Mouse (Mus musculus) heart, postnatal 25 days (tissue): ENCODE results near the gene Brd2. TPM values are rescaled to one million over a fixed set of nuclear protein-coding genes. Genes with fewer than 3 reads are reported as not detected.

Source experiments
- DNase-seq: peaks from one replicate; pipeline ENCODE4 v3.0.0; 2022; ENCODE audit warnings: low spot score
- intact Hi-C: fragments of 180-260 bp; cut with DNase I; formaldehyde crosslinking; loops from one replicate; pipeline ENCODE4 v1.15.1; 2025
- total RNA-seq, 2 experiments: library from RNA; stranded (reverse); gene quantifications; 2 replicates each; pipeline ENCODE4 v1.2.3; 2021

Brd2 gene
- total RNA-seq, 2 experiments from 2014 or later = 72.9 to 75.8 TPM

DNA sequence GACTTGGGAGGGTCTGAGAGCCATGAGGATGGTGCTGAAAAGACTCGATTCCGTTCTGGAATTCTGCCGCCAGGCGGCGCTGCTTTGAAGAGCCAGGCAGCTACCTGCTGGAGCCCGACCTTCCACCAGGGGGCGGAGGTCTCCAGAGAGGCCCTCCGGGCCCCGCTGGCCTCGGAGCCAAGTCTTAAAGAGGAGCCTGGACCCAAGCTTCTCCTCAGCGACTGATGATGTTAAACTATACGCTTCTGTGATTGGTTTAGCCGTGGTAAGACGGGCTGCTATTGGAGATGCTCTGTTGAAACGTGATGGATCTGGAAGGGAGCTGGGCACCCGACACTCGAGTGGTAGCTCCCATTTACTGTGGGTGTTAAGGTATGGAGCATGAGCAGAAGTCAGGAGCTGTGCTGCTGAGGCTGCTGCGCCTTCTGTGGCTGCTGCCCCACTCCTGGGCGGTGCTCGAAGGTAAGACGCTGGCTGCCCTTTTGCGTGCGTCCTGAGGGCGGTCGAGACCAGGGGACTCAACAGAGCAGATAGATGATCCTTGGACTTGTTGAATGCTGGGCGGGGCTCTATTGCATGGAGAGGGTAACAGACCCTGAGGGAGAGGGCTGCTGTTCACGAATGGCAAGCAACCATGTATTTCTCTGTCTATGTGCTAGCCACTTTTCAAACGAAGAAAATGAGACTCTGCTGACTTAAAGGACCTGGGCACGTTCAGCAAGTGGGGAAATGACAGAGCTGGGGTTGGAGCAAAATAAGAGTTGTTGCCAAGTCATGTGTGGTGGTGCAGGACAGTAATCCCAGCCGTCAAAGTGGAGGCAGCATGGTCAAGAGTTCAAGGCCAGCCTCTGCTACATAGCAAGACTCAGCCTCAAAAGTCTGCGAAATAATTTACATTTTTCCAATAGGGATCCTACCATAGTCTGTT lies 13.1 kb upstream of the Brd2 start:
- intact Hi-C loops = loop anchor here (1.0 to 5.0 kb wide), 3 partner anchors 30 to 35 kb away; no protein-coding TSS in a partner anchor
- DNase-seq = peak; percentile 94

DNA sequence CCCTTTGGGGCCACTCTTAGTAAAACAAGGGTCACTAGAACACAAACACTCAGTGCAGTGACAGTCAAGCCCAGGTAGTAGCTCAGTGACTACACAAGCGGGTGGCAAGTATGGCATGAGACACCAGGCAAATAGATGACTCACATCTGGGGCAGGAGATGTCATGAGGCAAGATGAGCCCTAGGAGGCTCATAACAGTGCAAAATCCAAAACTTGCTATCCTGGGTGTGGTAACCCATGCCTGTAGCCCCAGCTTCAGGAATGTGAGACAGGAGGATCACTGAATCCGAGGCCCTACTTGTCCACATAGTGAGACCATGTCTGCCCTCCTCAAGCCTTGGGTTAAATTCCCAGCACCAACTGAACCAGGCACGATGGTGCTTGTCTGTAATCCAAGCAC lies 12.0 kb upstream of the Brd2 start:
- DNase-seq = no peak
- intact Hi-C loops = no loop called here

DNA sequence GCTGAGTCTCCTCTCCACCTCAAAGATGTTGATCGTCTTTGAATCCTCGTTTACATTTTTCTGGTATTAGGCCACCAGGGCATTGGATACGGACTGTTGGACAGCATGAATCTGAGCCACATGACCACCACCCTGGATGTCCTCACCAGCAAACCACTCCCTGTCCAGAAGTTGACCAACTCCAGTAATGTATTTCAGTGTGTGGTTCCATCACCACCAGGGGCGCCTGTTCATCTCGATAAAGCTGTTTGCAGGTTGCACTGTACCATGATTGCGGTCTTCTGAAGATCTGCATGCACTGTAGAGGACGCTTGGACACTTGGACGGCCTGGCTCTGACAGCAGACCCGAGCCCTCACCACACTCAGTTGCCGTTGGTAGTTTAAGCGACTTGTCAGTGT lies 10.9 kb upstream of the Brd2 start:
- no peak for DNase-seq
- intact Hi-C loops = no loop called here

DNA sequence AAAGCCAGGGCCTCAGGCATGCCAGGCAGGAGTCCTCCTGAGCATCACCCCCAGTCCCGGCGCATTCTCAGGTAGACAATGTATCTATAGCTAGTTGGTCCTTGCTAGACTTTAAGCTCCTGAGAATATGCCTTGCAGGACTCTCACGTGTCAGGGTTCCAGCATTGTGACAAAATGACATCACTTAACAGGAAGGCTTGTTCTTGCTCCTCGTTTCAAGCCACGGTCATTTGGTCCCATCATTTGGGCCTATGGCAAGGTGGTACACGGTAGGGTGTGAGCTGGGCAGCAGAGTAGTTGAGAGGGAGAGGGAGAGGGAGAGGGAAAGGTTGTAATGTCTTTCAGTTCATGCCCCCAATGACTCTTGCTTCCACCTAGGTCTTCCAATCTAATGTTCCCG lies 9.5 kb upstream of the Brd2 start:
- intact Hi-C loops = no loop called here
- DNase-seq = no peak

DNA sequence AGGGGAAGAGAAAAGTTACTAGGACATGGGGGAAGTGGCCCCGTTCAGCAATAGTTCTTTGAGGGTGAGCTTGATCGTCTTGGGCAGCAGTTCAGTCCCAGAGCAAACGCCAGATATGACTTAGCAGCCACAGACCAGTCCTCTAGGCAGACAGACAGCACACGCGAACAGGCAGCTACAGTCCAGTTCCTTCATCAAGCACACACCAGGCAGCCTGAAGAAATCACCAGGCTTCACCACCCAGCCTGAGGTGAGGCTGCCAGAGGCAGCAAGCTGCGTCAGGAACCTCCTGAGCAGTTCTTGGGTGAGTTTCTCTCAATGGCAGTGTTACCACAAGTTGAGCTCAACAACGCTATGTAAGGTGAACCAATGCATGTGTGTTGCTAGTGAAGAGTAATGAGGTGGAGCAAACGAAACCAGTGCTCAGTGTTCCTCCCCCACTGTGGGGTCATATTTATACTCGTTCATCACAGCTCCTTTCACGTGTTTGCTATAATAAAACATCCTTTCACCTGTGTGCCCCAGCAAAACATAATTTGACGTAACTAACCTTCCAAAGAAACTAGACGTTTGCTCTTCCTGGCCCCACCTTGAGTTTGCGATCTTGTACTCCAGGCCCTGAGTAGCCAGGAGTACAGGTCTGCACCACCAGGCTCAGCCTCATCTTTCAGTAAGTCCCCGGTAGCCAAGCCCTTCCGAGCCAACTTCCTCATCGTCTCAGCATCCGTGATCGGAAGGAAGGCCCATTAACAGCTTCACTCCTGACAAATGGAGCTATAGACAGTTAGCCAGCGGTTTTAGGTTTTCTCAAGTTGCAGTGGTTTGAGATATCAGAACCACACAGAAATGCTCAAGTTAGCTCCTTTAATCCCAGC lies 7.9 kb upstream of the Brd2 start:
- no peak for DNase-seq
- intact Hi-C loops = no loop called here

DNA sequence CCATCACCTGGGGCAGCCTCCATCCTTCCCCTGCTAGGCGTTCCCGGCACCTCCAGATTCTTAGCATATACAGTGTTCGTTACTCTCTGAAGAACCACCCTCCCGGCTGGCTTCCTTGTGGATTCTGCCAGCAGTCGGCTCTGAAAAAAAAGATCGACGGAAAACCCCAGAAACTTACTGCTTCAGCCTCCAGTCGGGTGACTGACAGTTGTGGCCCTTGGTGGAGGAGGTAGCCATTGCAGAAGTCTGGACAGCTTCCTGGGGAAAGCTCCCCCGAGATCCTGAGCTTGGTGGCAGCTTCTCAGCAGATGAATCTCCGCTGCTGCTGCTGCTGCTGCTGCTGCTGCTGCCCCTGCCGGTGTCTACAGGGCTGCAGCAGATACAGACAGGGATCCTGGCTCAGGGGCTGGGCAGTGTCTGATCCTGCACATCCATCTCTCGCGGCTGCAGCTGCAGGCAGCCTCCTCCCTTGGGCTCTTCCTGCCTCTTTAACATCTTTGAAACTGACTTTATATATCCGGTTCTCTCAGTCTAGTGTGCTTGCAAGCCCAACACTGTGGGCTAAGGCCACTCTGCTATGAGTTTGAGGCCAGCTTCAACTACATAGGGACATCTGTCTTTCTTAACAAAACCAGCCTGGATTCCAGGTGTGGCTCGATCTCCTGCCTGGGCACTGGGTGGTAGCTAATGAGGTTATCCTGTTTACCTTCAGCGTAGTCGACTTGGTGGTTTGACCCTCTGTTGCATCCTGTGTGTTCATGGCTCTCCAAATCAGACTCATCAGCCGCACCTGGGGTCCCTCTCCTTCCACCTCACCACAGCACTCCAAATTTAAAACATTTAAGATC lies 6.7 kb upstream of the Brd2 start:
- no peak for DNase-seq
- intact Hi-C loops = loop anchor here (10.0 kb wide), 1 partner anchor 456 kb away; the partner anchor contains the start of gene Gpsm3

DNA sequence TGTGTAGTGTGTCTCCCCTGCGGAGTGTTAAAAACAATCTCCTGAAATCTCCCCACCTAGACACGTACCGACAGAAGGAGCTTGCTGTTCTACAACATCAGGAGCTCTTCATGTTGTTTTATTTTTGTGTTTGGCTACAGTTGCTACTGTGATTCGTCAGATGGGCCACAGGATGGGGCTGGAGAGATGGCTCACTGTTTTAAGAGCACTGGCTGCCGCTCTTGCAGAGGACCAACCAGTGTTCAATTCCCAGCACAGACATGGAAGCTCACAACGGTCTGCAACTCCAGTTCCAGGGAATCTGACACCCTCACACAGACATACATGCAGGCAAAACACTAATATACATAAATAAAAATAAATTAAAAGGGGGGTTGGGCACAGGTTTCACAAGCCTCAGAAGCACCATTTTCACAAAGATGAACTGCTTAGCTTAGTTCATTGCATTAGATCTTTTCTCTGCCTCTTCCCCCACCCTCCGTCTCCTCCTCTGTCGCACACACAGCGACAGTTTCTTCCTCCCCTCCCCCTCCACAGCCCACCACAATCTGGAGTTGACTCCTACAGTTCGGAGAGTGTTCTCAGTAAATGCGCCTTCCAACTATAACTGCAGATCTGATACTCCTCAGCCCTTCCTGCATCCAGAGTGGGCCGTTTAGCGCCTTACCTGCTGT lies 6.0 kb upstream of the Brd2 start:
- DNase-seq = no peak
- intact Hi-C loops = loop anchor here (10.0 kb wide), 1 partner anchor 456 kb away; the partner anchor contains the start of gene Gpsm3

DNA sequence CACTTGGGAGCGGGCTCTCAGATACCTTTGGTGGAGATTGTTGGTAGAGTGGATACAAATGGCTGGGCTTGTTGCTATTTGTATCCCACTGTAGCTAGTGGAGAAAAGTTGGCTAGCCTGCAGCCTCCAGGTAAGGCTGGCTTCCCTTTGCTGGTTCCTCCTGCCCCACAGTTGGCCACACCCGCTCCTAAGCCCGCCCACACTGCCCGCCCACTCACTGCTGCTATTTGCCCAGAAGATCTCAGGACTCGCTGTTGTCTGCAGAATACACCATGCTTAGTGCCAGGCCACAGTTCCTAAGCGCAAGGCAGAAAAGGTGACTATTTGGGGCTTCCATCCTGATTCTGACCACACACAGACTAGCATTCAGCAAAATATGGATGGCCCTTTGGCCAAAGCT lies 5.0 kb upstream of the Brd2 start:
- peak; percentile 23 for DNase-seq
- intact Hi-C loops = loop anchor here (10.0 kb wide), 1 partner anchor 457 kb away; the partner anchor contains the start of gene Gpsm3

DNA sequence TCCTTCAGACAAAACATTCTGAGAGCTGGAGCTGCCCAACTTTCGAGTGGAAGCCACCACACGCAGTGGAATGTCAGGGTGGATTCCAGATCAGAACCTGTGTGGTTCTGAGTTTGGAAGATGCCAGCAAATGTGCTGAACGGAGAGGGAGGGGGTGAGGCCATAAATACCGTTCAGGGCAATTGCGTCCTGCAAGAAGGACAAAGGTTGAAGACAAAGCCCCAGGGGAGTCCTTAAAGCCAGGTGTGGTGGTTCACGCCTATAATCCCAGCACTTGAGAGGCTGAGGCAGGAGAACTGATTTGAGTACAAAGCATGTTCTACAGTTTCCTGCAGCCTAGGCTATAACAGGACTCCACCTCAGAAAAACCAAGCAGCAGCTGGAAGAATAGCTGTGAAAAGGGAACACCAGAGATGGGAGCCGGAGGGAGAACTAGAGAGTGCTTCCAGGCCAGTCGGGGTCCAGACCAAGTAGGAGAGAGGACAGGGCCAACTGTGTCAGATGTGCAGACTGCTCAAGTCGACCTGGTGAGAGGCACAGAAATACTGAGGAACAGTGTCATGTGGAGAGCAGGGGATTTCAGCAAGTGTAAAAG lies 4.5 kb upstream of the Brd2 start:
- no peak for DNase-seq
- intact Hi-C loops = loop anchor here (10.0 kb wide), 1 partner anchor 458 kb away; the partner anchor contains the start of gene Gpsm3

DNA sequence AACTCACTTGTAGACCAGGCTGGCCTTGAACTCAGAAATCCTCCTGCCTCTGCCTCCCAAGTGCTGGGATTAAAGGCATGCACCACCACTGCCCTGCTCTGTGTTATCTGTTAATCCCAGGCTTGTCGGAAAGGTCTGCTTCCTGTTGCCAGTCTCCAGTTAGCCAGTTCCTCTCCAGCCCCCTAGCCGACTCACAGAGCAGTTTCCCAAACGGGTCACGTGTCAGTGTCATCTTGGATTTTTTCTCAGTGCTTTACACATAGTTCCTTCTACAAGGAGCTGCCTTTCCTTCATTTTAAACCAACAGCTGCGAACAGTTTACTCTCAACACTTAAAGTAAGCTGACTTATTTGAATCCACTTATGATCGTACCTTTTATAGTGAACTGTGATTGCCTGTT lies 2.2 kb upstream of the Brd2 start:
- intact Hi-C loops = loop anchor here (10.0 kb wide), 1 partner anchor 460 kb away; the partner anchor contains the start of gene Gpsm3
- DNase-seq = no peak

DNA sequence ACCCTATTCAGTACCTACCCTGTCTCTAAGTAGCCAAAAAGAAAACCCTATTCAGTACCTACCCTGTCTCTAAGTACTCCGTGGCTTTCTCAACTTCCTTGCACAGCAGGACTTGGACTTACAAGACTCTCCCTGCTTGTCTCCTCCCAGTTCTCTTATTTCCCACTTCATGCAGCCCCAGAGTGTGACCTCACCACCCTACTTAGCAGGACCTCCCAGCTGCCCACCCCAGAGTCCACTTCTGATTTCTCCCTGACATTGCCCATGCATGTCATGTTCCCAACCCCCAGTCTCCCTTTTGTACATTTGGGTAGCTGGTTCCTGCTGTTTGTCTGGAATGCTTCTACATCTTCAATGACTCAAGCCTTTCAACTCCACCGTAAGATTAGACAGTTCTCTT lies 1.1 kb upstream of the Brd2 start:
- intact Hi-C loops = loop anchor here (10.0 kb wide), 1 partner anchor 461 kb away; the partner anchor contains the start of gene Gpsm3
- no peak for DNase-seq

DNA sequence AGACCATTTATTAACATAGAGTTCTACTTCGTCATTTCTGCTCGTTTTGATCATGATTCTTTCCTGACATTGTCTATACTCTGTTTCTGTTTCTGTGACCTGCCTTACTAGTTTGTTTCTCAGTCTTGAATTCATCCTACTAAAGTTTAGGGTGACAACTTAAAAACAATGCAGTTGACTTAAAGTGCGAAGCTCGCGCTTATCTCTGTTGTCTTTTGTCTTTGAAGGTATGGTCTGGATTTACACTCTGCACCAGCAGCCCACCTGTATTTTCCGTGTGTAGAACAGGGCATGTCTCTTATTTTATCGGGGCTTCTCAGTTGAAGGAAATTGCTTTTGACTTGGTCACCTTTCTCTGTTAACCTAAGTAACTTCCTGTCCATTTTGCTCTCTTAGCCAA lies 677 bp upstream of the Brd2 start:
- no peak for DNase-seq
- intact Hi-C loops = loop anchor here (10.0 kb wide), 1 partner anchor 462 kb away; the partner anchor contains the start of gene Gpsm3

DNA sequence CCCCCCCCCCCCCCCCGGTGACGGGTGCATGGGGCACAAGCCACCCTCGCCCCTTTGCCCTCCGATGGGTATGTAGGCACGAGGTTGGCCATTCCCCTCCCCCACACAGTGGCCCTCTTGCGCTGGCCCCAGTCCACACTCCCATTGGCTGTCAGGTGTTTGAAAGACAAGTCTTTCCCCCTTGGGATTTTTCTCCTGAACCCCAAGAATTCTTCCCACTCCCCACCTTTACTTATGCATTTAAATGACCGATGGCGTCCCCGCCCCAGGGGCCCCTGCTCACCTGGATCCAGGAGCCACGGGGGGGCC lies 601 bp downstream of the Brd2 start:
- no peak for DNase-seq

DNA sequence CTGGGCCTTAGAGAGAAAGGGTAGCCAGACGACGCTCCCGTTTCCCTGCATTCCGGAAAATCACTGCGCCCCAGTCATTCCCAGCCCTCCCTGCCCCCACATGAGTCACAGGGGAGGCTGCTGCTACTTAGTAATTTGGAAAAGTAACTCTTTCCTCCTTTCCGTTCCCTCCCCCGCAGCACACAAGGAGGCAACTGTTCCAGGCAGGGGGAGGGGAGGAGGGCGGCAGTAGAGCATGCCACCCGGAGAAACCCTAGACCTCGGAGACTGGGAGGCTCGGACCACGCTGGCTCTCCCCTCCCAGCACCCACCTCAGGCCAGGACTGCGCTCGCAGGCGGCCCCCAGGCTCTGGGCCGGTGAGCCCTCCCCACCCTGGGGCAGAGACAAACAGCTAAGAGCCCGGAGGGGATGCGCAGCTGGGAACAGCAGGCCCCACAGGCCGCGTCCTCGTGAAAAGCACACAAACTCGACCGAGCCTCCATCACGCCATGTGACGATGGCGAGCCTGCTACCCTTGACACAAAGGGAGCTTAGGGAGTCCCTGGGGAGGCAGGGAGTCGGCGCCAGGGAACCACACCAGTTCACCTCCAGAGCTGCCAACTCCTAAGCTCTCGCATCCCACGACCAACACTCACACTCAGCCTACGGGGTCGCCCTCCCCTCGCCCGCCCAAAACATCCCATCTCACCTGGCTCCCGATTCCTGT lies 1.1 kb downstream of the Brd2 start:
- intact Hi-C loops = loop anchor here (10.0 kb wide), 1 partner anchor 463 kb away; the partner anchor contains the start of gene Gpsm3
- peak; percentile 86 for DNase-seq

More for the DNA sequence above, 601 bp downstream of the Brd2 start:
- intact Hi-C loops = loop anchor here (10.0 kb wide), 1 partner anchor 463 kb away; the partner anchor contains the start of gene Gpsm3

DNA sequence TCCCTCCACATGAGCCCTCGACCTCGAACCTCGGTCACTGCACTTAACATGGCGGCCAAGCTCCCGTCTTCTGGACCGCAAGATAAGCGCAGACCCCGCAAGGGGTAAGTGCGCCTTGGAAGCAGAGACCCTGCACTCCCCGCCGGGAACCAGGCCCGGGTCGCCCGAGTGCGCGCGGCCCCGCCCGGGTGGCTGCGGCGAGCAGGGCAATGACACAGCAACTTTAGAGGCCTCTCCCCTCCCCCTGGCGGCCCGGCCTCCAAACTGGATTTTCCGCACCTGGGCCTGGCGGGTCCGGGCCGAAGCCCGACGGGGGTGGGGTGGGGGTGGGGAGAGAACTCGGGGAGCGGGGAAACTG lies 1.6 kb downstream of the Brd2 start:
- intact Hi-C loops = loop anchor here (10.0 kb wide), 1 partner anchor 464 kb away; the partner anchor contains the start of gene Gpsm3
- DNase-seq = peak; percentile 80

DNA sequence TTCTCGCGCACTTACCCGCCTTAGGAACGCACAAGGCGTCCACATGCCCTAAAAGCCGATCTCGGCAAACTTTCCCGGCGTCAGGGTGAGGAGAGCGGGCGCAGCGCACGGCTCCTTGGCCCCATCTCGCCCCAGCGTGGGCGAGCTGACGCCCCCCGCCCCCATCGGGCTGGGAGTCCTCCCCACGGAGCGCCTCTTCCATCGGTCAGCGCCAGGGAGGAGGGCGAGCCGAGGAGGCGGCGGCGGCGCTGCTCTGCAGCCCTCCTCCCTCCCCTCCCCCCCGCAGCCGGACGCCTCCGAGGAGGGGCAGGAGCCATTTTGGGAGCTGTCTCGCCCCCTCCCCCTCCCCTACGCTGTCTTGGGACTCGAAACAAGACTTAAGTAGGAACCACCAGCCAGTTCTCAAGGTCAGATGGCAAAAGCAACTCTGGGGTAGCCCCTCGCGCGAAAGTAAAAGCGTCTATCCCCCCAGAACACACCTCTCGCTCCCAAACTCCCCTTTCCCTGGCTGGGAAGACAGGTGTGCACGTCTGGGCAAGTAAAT lies 2.2 kb downstream of the Brd2 start:
- intact Hi-C loops = loop anchor here (10.0 kb wide), 1 partner anchor 465 kb away; the partner anchor contains the start of gene Gpsm3
- peak; percentile 82 for DNase-seq
